Mouse (Mus musculus): ENCODE measurements around the gene Cldn9.

- TF ChIP-seq CTCF (IDR thresholded peaks at IDR 0.05; ENCODE audit: borderline replicate concordance, insufficient read depth, low read depth, low read length) (no peak), POLR2A (IDR thresholded peaks at IDR 0.05; ENCODE audit: borderline replicate concordance, insufficient read depth, low read length) (no peak)
Observed at GRCm38 (mm10) chr17:23683226-23683625, 600 bp downstream of the Cldn9 start.

Measured in cerebellum, adult 2 months (tissue).